In the genomic region with DNA sequence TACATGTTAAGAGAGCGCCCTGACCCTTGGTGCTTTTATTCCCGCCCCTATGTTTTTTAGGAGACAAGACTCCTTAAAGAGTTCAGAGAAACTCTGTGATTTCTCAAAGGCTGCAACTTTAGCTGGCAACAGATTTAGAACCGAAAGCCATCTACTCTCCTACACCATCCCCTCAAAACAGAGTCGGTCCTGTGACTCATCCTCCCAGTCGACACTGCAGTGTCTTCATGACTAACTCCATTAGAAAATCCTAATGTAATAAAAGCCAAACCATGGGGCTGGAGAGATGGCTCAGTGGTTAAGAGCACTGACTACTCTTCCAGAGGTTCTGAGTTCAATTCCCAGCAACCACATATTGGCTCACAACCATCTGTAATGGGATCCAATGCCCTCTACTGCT, we compare ENCODE assay signal across 17 mouse cellular contexts.
"Had no signal": no experiment of that assay in that cellular context is flagged by ENCODE, and none has a peak within 500 bp of the region (broad histone marks: within the 10 kb centered on the region; RNA-seq: fewer than 3 reads in every experiment).

No protein-coding gene starts in this region.

- DNase-seq: gastrocnemius, adult 2 months; gastrocnemius, postnatal 10 days; gastrocnemius, postnatal 25 days; heart, adult 2 months; heart, postnatal 14 days; heart, postnatal 4 days; kidney, adult 11 months; kidney, adult 2 months; kidney, adult 9 months; kidney, postnatal 14 days; kidney, postnatal 36 days; layer of hippocampus, adult 9-11 months; layer of hippocampus, postnatal 36 days; left cerebral cortex, postnatal 4 days had no signal

- ATAC-seq: hindbrain, postnatal 0 days; intestine, embryonic 16.5 days; liver, embryonic 12.5 days had no signal
